Mouse (Mus musculus): Measurements from ENCODE around the gene Fbxo6.

DNA sequence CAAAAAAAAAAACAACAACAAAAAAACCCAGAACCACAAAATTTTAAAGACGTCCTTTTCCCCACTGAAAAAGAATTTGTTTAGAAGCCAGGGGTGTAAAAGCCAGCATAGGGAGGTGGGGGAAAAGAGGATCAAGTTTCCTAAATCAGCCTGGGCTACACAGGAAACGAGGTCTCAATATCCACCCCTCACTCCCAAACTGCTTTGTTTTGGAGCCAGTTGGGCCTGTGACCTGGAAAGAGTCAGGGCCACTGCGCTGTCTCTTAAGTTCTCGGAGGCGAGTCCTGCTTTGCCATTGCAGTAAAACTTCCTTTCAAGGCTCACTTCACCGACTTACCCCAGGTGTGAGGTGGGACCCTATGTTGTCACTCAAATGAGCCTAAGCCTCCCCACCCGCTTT is 1.7 kb downstream of the Fbxo6 start:
- TF ChIP-seq CTCF (IDR thresholded peaks at IDR 0.05; ENCODE audit: extremely low read depth, insufficient read depth, insufficient read length, insufficient replicate concordance), result no peak
- no peak for TF ChIP-seq POLR2A (IDR thresholded peaks at IDR 0.05; ENCODE audit: low read depth, low read length)

Data from spleen, adult 2 months (tissue).